Mouse (Mus musculus) lung, embryonic 16.5 days (tissue): ENCODE measurements around the gene Me3. TPM values are rescaled to one million over a fixed set of nuclear protein-coding genes. Genes with fewer than 3 reads are reported as not detected.

Experiments
- ATAC-seq: fragments of 200-750 bp; cut with Nextera tagmentation; 2 replicates; pipeline ENCODE4 v1.8.0; 2017; ENCODE audit warnings: low read depth, mild to moderate bottlenecking, moderate library complexity
- H3K27ac ChIP-seq: fragments of 300-500 bp; sonication (generic); 2 replicates; pipeline ENCODE4 v1.5.1; 2014; ENCODE audit warnings: mild to moderate bottlenecking, control low read depth, low read length
- H3K27me3 ChIP-seq: fragments of 300-500 bp; sonication (generic); 2 replicates; pipeline ENCODE4 v1.6.1; 2014; ENCODE audit warnings: low read depth, low read length, mixed read lengths; ENCODE audit not compliant: control insufficient read depth, insufficient read depth
- H3K36me3 ChIP-seq: fragments of 300-500 bp; sonication (generic); 2 replicates; pipeline ENCODE4 v1.6.1; 2014; ENCODE audit warnings: low read length; ENCODE audit not compliant: control insufficient read depth, insufficient read depth
- H3K4me1 ChIP-seq: fragments of 300-500 bp; sonication (generic); replicated peaks from 2 replicates; pipeline ENCODE4 v1.6.1; 2014; ENCODE audit warnings: low read length, mixed read lengths; ENCODE audit not compliant: control insufficient read depth, insufficient read depth
- H3K4me2 ChIP-seq: fragments of 300-500 bp; sonication (generic); 2 replicates; pipeline ENCODE4 v1.6.1; 2014; ENCODE audit warnings: low read depth, low read length, control low read depth
- H3K4me3 ChIP-seq: fragments of 300-500 bp; sonication (generic); 2 replicates; pipeline ENCODE4 v1.5.1; 2014; ENCODE audit warnings: mild to moderate bottlenecking, low read length, control low read depth
- H3K9ac ChIP-seq: fragments of 300-500 bp; sonication (generic); 2 replicates; pipeline ENCODE4 v1.6.1; 2014; ENCODE audit warnings: low read length, control low read depth
- H3K9me3 ChIP-seq: fragments of 300-500 bp; sonication (generic); 2 replicates; pipeline ENCODE4 v1.6.1; 2016; ENCODE audit warnings: low read length; ENCODE audit not compliant: control insufficient read depth
- WGBS: fragments of 180-500 bp; shearing (Covaris S2); extraction: QIAGEN DNeasy Blood & Tissue Kit; methylation state at CpG from one replicate; pipeline ENCODE4 v1.1.7; 2014; 5-methylcytosine and 5-hydroxymethylcytosine counted together
- polyA plus RNA-seq: library from polyadenylated mRNA; unstranded; fragments of >200 nt; fragmentation: Nextera tagmentation; extraction: Ambion mirVana; gene quantifications from 2 replicates; pipeline ENCODE4 v1.2.1, GENCODE M21; 2015

The Me3 gene
- polyA plus RNA-seq, 1 experiment from 2014 or later: 2.8 TPM

- Histone ChIP-seq H3K4me3 (no peak overlapping the region), H3K9me3 (no peaks in the 10 kb centered on the region), H3K27me3 (no peaks in the 10 kb centered on the region), H3K4me2 (no peak overlapping the region), H3K4me1 (no peaks in the 10 kb centered on the region), H3K9ac (no peak overlapping the region), H3K27ac (no peak overlapping the region), H3K36me3 (no peaks in the 10 kb centered on the region)
- no peak for ATAC-seq
- 75% methylated on average over 7 of the region's 7 CpGs for WGBS
Measured at GRCm38 (mm10) chr7:89787735-89788134, 155.5 kb downstream of the Me3 start.

- H3K4me1 ChIP-seq: no peaks in the 10 kb centered on the region
- H3K27ac ChIP-seq: no peak overlapping the region
- no peak overlapping the region for H3K4me2 ChIP-seq
- WGBS: 76% methylated on average over 1 of the region's 1 CpGs
- no peaks in the 10 kb centered on the region for H3K27me3 ChIP-seq
- no peak overlapping the region for H3K4me3 ChIP-seq
- ATAC-seq: no peak
- H3K9ac ChIP-seq: no peak overlapping the region
- no peaks in the 10 kb centered on the region for H3K36me3 ChIP-seq
- no peaks in the 10 kb centered on the region for H3K9me3 ChIP-seq
Measured at GRCm38 (mm10) chr7:89792576-89792975, 160.4 kb downstream of the Me3 start.

GRCm38 (mm10) chr7:89795366-89795765 is 163.2 kb downstream of the Me3 start:
- ATAC-seq: no peak
- H3K9me3 ChIP-seq: no peaks in the 10 kb centered on the region
- H3K9ac ChIP-seq: no peak overlapping the region
- H3K27me3 ChIP-seq: no peaks in the 10 kb centered on the region
- no peaks in the 10 kb centered on the region for H3K4me1 ChIP-seq
- H3K27ac ChIP-seq: no peak overlapping the region
- H3K4me3 ChIP-seq: no peak overlapping the region
- WGBS: 40% methylated on average over 3 of the region's 3 CpGs
- H3K36me3 ChIP-seq: no peaks in the 10 kb centered on the region
- no peak overlapping the region for H3K4me2 ChIP-seq

GRCm38 (mm10) chr7:89796351-89796801 is 164.2 kb downstream of the Me3 start:
- no peak overlapping the region for H3K4me2 ChIP-seq
- H3K36me3 ChIP-seq: no peaks in the 10 kb centered on the region
- H3K9ac ChIP-seq: no peak overlapping the region
- H3K27me3 ChIP-seq: no peaks in the 10 kb centered on the region
- no peak overlapping the region for H3K4me3 ChIP-seq
- no peak for ATAC-seq
- no peak overlapping the region for H3K27ac ChIP-seq
- WGBS: 42% methylated on average over 6 of the region's 6 CpGs
- no peaks in the 10 kb centered on the region for H3K9me3 ChIP-seq
- no peaks in the 10 kb centered on the region for H3K4me1 ChIP-seq

- H3K4me2 ChIP-seq: no peak overlapping the region
- no peak for ATAC-seq
- no peaks in the 10 kb centered on the region for H3K36me3 ChIP-seq
- H3K27ac ChIP-seq: no peak overlapping the region
- no peak overlapping the region for H3K9ac ChIP-seq
- H3K4me1 ChIP-seq: no peaks in the 10 kb centered on the region
- 51% methylated on average over 8 of the region's 8 CpGs for WGBS
- no peaks in the 10 kb centered on the region for H3K27me3 ChIP-seq
- H3K9me3 ChIP-seq: no peaks in the 10 kb centered on the region
- no peak overlapping the region for H3K4me3 ChIP-seq
Measured at GRCm38 (mm10) chr7:89798358-89799020, 166.3 kb downstream of the Me3 start.

- ATAC-seq: no peak
- H3K9me3 ChIP-seq: no peaks in the 10 kb centered on the region
- H3K9ac ChIP-seq: no peak overlapping the region
- H3K4me1 ChIP-seq: no peaks in the 10 kb centered on the region
- H3K4me2 ChIP-seq: no peak overlapping the region
- H3K27me3 ChIP-seq: no peaks in the 10 kb centered on the region
- no peaks in the 10 kb centered on the region for H3K36me3 ChIP-seq
- H3K4me3 ChIP-seq: no peak overlapping the region
- WGBS: 47% methylated on average over 3 of the region's 3 CpGs
- H3K27ac ChIP-seq: no peak overlapping the region
Measured at GRCm38 (mm10) chr7:89802447-89802846, 170.3 kb downstream of the Me3 start.

GRCm38 (mm10) chr7:89803966-89804365 is 171.8 kb downstream of the Me3 start:
- no peaks in the 10 kb centered on the region for H3K36me3 ChIP-seq
- 76% methylated on average over 4 of the region's 4 CpGs for WGBS

GRCm38 (mm10) chr7:89809400-89809799 is 177.2 kb downstream of the Me3 start:
- Histone ChIP-seq H3K4me1 (0 out of 2 replicates have a peak, but pooled peaks cover 3% of the 10 kb centered on the region), H3K27me3 (no peaks in the 10 kb centered on the region), H3K4me3 (no peak overlapping the region), H3K4me2 (no peak overlapping the region), H3K9me3 (no peaks in the 10 kb centered on the region), H3K27ac (no peak overlapping the region), H3K9ac (no peak overlapping the region), H3K36me3 (no peaks in the 10 kb centered on the region)
- ATAC-seq: no peak
- 11% methylated on average over 2 of the region's 2 CpGs for WGBS

More at GRCm38 (mm10) chr7:89803966-89804365, 171.8 kb downstream of the Me3 start:
- Histone ChIP-seq H3K27ac (no peak overlapping the region), H3K27me3 (no peaks in the 10 kb centered on the region), H3K4me1 (no peaks in the 10 kb centered on the region), H3K9me3 (no peaks in the 10 kb centered on the region), H3K9ac (no peak overlapping the region), H3K4me3 (no peak overlapping the region), H3K4me2 (no peak overlapping the region)
- ATAC-seq: no peak

GRCm38 (mm10) chr7:89828436-89829065 is 196.4 kb downstream of the Me3 start:
- Histone ChIP-seq H3K9ac (no peak overlapping the region), H3K27me3 (no peaks in the 10 kb centered on the region), H3K27ac (no peak overlapping the region), H3K4me1 (no peaks in the 10 kb centered on the region; the same call in 1 of the 2 replicates), H3K36me3 (no peaks in the 10 kb centered on the region), H3K4me3 (no peak overlapping the region), H3K9me3 (no peaks in the 10 kb centered on the region), H3K4me2 (no peak overlapping the region)
- ATAC-seq: no peak
- 62% methylated on average over 4 of the region's 4 CpGs for WGBS
